Mouse (Mus musculus) stomach, postnatal 0 days (tissue): Measurements from ENCODE around the gene 4930539E08Rik.

ENCODE experiments used
- CTCF ChIP-seq: IDR thresholded peaks from 2 replicates; pipeline ENCODE4 v1.5.1; 2016; ENCODE audit warnings: antibody characterized with exemption, low read depth, mild to moderate bottlenecking, moderate library complexity
- EP300 ChIP-seq: optimal IDR thresholded peaks from 2 replicates; pipeline ENCODE3; 2016; ENCODE audit warnings: antibody characterized with exemption

DNA sequence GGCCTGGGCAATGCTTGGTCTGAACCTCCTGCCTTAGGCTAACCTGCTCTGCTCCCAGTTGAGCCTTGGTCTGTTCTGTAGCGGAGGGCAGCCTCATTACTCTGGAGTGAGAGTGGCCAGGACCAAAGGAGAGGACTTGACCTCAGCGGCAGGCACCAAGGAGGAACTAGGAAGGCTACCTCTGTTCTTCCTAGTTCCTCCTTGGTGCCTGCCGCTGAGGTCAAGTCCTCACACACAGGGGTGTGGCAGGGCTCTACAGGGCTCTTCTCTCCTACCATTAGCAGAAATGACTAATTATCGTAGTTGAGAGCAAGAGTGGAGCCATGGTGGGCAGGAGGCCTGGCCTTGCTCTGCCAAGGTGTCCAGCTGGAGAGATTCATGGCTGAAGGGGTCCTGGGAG, 47.7 kb downstream of the 4930539E08Rik start:
- no peak for TF ChIP-seq EP300
- TF ChIP-seq CTCF = no peak
